Mouse (Mus musculus): ENCODE measurements around the gene Myo1d. TPM values are rescaled to one million over a fixed set of nuclear protein-coding genes. Genes with fewer than 3 reads are reported as not detected.

Myo1d gene
- total RNA-seq, 2 experiments from 2014 or later, result 69.2 to 74.5 TPM

DNA sequence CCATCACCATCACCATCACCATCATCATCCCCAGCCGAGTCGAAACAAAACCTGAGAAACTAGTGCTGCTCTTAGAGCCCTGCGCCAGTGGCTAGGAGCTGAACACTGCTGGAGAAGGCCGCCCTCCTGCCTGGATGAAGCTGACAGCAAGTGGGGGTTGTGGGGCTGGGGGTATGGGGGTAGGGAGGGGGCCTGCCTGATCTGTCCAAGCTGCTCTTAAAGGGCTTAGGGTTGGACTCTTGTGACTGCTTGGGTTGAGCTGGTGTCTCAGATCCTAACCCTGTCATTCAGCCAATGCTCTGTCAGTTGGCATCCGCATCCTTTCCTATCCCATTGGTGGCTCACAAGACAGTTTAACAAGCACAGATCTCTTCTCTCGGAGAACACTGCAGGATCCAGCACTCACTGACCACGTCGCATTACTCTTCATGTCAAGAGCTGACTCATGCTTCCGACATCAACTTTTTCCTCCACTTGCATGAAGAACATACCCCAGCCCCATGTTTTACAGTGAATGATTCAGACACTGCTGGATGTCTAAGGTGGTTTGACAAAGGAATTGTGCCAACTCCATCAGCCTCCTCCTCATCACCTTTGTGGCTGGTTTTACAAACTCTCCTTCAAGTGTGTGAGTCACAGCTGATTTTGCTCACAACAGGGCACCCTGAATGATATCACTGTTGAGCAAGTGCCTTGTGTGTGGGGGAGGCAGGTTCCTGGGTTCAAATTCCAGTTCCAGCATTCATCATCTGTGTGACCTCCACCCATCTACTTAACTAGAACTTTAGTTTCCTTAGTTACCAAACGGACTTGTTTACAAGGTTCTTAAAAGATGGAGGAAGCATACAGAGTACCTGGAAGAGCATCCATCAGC, 150.6 kb downstream of the Myo1d start:
- no peak for ATAC-seq (replicated peaks; ENCODE audit: low FRiP score, poor library complexity, severe bottlenecking)

DNA sequence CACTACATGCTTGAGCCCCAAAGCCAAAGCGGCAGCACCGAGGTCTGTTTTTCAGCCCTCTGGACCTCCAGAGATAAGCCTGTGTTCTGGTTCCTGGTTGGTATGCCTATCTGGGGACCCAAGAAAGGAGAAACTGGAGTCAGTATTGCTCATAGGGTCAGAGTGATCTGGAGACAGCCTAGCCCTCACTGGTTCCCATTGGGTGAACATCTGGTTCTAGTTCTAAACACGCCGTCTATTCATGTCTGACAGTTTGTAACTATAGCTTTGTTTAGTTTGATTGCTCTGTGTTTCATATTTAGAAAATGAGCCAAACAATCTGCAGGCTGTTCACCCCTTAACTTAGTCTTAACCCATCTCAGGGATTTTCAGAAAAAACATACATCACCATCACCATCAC, 151.2 kb downstream of the Myo1d start:
- no peak for ATAC-seq (replicated peaks; ENCODE audit: low FRiP score, poor library complexity, severe bottlenecking)

DNA sequence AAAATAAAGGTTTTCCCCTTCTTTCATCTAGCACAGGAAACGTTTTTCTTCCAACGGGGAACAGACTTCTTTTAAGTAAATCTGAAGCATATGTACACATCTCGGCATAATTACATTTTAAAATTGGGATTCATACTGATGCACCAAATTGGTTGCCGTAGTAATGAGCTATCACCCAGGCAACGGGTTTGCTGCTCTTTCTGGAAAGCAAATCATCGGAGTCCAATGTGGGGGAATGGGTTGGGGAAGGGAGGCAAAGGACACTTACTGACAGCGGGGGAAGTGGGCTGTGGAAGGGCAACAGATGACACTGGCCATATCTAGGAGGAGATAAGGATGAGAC, 156.8 kb downstream of the Myo1d start:
- ATAC-seq (replicated peaks; ENCODE audit: low FRiP score, poor library complexity, severe bottlenecking), result no peak

DNA sequence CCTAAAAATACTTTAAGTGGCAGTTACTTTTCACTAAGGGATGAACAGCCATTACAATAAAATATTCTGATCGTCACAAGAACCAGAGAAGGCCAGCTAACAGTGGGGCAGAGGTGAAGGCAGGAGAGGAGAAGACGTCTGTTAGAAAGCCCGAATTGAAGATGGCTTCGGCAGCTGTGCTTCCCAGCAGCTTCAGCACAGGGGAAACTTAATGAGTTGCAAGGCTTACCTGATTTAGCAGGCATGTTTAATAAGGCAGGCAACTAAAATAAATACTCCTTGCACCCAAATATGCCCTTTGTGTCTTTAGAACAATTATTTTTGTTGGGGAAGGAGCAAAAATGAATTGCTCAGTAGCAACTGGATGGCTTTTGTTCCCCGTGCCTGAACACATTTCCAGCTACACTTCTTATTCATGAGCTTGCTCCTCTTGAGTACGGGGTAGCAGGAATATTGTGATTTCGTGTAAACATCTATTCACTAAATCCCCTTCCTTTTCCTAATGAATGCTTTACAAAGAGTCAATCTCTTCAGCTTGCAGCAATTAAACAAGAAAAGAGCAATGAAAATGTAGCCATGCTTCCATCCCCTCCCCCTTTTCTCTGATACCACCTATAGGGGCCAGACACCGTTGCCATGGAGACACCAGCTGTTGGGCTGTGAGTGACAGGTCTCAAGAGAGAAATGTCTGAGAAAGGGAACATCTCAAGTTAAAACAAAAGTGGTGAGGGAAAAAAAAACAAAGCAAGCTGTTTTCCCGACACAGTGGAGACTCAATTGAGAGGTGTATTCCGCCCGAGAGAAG, 157.4 kb downstream of the Myo1d start:
- no peak for ATAC-seq (replicated peaks; ENCODE audit: low FRiP score, poor library complexity, severe bottlenecking)

DNA sequence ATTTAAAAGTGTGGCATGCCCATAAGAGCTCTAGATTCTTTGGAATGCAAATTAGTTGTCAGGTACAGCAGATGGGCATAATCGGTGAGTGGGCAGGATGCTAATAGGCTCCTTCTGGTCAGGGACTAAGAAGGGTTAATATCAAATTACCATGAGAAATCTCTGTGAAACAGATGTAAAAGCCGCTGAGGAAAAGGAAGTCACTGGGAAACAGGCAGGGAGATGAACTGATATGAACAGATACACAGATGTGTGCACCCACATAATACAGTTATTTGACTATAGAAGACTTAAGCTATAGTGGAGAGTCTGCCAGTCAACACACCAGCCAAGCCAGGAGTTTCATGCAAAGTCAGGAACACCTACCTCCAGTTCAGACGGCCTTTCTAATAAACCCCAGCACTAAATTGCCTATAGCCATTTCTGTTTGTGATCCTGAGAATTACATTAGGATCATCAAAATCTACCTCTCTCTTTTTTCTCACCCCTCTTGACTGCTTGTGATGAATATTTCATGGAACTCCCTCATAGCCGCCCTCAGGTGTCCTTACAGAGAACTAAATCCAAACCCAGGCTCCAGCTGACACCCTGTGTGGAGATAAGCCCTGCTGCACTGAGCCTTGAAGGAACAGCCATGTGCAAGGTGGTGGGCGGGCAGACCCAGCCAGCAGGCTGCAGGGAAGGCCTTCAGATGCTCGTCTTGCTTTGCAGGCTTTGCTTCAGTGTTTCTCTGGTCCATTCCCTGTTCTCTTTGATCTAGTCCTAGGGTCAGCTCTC, 164.7 kb downstream of the Myo1d start:
- ATAC-seq (replicated peaks; ENCODE audit: low FRiP score, poor library complexity, severe bottlenecking), result 0 out of 2 replicates have a peak, but pooled peaks have one; percentile 46

DNA sequence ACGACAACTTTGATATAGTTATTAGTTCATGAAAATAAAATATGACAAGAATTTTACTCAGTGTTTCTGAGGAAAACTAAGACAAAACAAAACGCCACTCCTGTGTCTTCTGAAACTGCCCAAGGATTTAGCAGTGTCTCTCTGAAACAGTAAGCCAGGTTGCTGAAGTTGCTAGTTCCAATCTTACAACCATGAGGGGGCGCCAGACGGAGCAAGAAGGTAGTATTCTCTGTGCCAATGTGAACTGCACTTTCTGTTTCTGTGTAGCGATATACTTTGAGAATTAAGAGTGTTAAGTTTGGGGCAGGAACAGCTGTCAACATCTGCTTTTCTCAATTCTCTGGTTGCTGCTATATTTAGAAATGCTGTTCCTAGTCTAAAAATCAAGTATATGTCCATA, 165.4 kb downstream of the Myo1d start:
- 0 out of 2 replicates have a peak, but pooled peaks have one; percentile 61 for ATAC-seq (replicated peaks; ENCODE audit: low FRiP score, poor library complexity, severe bottlenecking)

DNA sequence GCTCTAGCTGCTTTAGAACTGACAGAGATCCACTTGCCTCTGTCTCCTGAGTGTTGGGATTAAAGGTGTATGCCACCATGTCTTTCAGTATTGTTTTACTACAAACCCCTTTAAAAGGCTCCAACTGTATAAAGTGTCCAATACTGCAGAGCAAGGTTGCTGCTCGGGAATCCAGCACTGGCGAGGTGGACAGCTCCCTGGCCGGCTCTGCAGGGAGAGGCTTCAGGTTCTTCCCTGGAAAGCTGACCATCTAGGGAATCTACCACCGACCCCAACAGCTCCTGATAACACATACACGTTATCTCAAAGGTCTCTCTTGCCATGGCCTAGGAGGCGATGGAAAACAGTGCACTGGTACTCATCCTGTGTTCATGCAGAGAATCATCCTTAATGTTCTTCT, 166.3 kb downstream of the Myo1d start:
- no peak; the same call in 1 of the 2 replicates for ATAC-seq (replicated peaks; ENCODE audit: low FRiP score, poor library complexity, severe bottlenecking)

DNA sequence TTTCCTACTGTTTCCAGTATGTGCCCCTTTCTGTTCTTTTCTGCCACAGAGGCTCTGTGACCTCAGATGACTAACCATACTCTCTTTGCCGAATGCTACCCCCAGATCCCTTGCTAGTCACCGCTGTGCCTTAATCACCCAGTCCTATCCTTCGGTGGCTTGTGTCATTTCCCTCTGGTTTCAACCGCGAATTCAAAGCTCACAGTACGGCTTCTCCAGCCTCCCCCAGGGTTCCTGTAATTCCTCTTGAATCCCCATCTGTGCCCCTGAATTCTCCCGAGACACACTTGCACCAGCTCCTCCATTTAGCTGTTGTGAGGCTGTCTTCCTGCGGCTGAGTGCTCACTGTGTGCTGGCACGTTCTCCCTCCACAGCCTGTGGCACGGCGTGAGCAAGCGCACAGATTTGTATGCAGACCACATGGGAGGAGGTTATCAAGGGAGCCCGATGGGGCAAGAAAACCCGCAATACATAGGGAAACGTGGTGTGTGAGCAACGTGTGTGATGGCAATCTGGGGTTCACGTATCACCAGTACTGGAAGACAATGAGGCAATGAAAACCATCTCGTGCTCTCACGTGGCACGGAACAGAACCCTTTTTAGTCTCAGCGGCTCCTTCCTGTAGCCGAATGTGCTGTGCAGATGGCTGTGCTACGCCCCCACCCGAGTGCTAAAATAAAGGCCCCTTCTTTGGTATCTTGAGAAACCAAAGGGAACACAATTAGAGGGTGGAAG, 177.0 kb downstream of the Myo1d start:
- no peak for ATAC-seq (replicated peaks; ENCODE audit: low FRiP score, poor library complexity, severe bottlenecking)

DNA sequence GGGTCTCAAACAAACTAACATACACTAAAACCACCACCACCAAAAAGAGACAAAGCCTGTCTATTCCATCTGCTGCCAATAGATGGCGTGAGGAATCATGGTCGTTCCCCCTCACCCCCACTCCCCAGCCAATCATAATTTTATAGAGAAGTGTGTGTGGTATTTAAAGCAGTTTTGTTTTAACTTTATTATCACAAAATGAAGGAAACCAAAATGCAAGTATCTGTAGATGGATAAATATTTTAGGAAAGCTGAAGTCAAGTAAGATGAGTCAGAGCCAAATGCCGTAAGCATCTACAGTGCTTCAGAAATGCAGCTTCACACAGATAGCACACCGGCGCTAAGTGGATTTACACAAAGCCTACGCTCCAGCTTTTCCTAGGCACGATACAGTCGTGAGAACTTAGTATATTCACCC, 177.8 kb downstream of the Myo1d start:
- ATAC-seq (replicated peaks; ENCODE audit: low FRiP score, poor library complexity, severe bottlenecking), result no peak

DNA sequence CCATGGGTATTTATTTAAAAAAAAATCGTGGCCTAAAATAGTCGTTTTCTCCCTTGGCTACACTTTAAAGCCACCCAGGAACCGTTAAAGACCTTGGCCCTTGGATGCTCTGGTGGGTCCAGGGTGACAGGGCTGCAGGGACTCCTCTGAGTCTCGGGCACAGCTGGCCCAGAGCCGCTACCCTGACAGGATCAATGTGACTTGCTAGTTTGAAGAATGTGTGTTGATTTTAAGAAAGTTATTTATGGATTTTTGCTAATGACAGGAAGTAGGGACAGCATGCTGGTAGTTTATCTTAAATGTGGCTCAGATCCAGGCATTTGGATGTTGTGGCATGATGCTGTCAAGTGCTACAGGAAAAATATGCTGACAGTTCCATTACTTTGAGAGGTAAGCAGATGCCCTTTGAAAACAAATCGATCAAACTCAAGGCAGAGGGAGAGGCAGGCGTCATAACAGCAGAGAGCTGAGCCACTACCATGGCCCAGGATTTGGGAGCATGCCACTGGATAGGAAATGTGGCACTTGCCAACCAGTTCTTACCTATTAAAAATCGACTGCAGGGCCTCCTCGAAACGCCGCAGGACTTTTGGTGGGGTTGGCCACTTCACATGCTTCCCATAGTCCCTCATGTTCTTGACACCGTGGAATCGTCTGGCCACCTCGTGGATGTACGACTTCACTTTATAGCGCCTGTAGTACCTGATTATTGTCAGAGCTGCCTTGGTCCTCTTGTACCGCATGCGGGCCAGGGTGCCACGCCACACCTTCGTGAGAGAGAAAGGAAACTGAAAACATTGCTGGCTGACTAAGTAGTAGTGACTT, 178.6 kb downstream of the Myo1d start:
- ATAC-seq (replicated peaks; ENCODE audit: low FRiP score, poor library complexity, severe bottlenecking), result no peak

DNA sequence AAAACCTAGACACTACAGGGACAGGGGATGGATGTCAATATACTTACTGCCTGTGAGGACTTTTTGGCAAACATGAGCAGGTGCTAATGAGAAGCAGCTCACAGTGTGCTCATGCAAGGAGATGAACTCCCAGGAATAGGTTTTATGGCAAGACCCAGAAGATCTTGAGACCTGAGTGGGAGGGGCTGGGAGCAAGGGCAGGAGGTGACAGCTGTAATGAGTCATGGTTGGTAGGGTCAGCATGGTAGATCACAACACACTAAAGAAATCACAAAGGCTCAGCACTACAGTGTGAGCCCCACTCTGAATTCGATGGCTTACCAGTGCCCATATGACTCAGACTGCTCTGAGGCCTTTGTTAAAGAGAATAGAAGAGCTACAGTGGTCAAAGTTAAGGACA, 184.3 kb downstream of the Myo1d start:
- no peak for ATAC-seq (replicated peaks; ENCODE audit: low FRiP score, poor library complexity, severe bottlenecking)

DNA sequence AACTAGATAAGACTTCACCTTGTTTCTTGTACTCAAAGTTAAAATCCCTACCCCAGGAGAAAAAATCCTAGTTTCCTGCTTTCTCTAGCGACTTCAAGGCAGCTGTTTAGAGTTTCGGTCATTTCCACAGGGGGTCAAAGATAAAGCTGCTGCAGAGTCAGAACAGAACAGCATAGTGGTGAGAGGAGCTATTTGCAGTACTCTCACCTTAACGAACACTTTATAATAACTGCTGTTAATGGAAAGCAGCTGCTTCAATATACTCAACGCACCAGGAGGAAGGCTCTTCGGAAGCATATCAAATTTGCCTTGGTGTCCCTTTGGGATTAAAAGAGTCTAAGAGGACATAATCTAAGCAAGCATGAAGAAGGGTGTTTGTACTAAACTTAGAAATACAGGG, 190.4 kb downstream of the Myo1d start:
- ATAC-seq (replicated peaks; ENCODE audit: low FRiP score, poor library complexity, severe bottlenecking), result no peak

DNA sequence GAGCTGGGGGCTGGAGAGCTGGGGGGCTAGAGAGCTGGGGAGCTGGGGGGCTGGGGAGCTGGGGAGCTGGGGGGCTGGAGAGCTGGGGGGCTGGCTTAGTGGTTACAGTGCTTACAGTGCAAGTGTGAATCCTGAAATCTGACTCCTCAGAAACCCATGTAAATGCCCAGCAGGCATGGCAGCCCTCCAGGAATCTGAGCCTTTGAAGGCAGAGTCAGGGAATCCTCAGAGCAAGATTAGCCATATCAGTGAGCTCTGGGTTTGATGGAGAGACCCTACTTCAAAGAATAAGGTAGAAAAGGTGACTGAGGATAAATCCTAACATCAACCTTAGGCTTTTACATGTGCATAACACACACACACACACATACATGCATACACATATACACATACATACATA, 194.1 kb downstream of the Myo1d start:
- no peak for ATAC-seq (replicated peaks; ENCODE audit: low FRiP score, poor library complexity, severe bottlenecking)

DNA sequence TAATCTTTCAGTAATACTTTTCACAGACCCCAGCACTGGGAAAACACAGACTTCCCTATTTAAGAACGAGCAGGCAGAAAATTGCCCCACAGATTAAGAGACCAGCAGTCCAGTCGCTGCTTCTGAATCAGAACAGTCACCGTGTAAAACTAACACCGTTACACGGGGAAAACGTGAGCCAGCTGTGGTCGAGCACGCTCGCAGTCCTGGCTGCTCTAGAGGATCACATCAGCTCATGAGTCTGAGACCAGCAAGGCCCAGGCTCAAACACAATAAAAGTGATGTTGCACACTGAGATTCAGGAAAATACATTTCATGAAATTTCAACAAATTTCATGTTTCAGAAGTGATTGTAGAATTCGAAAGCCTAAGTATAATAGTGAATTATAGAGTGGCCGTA, 194.6 kb downstream of the Myo1d start:
- no peak for ATAC-seq (replicated peaks; ENCODE audit: low FRiP score, poor library complexity, severe bottlenecking)

DNA sequence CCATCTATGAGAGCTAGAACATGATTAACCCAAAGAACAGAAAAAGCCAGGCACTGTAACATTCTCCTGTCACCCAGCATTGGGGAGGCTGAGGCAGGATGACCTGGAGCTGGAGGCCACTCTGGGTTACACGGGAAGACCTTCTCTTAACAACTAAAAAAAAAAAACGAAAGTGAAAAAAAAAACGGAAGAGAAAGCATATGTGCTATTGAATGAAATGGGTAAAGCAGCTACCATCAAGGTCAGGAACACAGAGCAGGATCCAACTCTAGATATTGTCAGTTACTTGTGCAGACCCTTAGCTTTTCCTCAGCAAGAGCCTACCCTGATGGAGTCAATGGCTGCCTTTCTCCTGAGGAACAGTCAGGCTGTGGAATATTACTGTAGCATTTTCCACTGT, 199.3 kb downstream of the Myo1d start:
- ATAC-seq (replicated peaks; ENCODE audit: low FRiP score, poor library complexity, severe bottlenecking), result no peak

DNA sequence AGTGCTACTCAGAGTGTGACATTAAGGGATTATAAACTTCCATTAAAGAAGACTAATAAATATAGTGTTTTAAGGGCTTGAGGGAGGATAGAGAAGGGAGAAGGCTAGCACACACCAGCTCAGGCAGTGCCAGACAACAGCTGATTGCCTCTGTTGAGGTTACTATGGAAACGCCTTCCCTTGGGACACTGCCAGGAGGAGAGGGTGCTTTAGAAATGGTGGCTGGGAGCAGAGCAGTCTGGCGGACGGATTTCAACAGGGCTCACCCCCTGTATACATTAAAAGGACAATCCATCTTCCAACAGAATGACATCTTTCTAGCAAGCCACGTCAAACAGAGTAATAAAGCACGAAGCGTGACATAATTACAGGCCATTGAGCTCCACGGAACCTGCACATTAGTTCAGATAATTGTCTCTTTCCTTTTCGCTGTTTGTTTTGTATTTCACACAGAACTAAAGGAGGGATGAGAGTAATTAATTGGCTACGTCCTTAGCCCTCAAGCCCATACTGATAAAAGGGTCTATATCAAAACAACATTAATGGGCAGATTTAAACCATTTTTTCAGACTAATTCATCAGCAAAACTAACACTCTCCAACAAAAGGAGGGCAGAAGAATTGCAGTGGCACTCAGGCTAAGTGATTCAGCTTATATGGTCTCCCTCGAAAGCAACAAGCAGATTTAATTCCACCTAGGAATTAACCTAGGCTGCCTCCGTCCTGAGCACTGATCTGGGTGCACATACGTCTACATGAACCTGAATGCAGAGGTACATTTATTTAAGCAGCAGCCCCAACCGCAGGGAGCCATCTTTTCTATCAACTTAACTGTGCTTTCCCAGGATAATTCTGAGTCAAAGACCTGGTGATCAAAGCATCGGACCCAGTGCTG, 201.8 kb downstream of the Myo1d start:
- ATAC-seq (replicated peaks; ENCODE audit: low FRiP score, poor library complexity, severe bottlenecking), result no peak

DNA sequence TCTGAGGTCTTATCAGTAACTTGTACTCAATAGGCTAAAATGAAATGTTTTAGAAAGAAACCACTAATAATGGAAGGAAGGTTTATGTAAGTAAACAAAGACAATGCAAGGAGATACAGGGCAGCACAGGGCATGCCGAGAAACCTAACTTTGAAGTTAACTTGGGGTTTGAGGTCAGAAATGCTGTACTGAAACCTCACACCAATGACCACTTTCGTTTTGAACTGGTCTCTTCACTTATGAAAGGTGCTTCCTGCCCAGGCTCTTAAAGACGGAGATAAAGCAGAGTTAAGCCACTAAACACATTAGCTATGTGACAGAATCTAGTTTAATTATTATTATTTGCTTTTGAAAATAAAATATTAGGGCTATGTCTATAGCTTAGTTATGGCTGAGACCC, 204.0 kb downstream of the Myo1d start:
- no peak for ATAC-seq (replicated peaks; ENCODE audit: low FRiP score, poor library complexity, severe bottlenecking)

DNA sequence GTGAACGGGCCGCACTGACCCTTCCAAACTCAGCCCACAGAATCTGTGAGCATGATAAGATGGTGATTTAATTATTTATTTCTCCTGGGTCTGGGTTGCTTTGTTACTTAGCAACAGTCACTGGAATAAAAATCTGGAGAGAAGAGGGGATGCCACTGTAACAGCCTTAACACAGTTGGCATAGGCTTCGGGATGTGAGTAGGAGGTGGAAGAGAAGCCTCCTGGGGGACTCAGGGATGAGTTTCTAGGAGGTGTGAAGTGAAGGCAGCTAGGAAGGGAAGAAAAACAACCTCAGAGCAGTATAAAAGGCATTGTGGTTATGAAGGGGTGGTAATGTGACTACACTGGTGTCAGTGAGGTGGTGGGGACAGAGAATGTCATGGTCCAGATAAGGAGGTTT, 213.5 kb downstream of the Myo1d start:
- no peak for ATAC-seq (replicated peaks; ENCODE audit: low FRiP score, poor library complexity, severe bottlenecking)
